Mouse (Mus musculus) heart, embryonic 16.5 days (tissue): ENCODE data around the gene Klc3. TPM values are rescaled to one million over a fixed set of nuclear protein-coding genes. Genes with fewer than 3 reads are reported as not detected.

Experiments
- ATAC-seq: fragments of 200-750 bp; cut with Nextera tagmentation; replicated peaks from 2 replicates; pipeline ENCODE4 v1.8.0; 2017; ENCODE audit warnings: moderate number of reproducible peaks; ENCODE audit not compliant: insufficient read depth, low FRiP score; ENCODE audit errors: extremely low read depth
- H3K27ac ChIP-seq: fragments of 300-500 bp; sonication (generic); 2 replicates; pipeline ENCODE4 v1.5.1; 2014; ENCODE audit warnings: mild to moderate bottlenecking, low read length, control low read depth, moderate library complexity
- H3K27me3 ChIP-seq: fragments of 300-500 bp; sonication (generic); 2 replicates; pipeline ENCODE4 v1.6.1; 2014; ENCODE audit warnings: low read length, mixed read lengths; ENCODE audit not compliant: control insufficient read depth, insufficient read depth
- H3K36me3 ChIP-seq: fragments of 300-500 bp; sonication (generic); 2 replicates; pipeline ENCODE4 v1.6.1; 2014; ENCODE audit not compliant: control insufficient read depth, insufficient read depth
- H3K4me1 ChIP-seq: fragments of 300-500 bp; sonication (generic); 2 replicates; pipeline ENCODE4 v1.6.1; 2014; ENCODE audit warnings: low read length, mixed read lengths; ENCODE audit not compliant: control insufficient read depth, insufficient read depth
- H3K4me2 ChIP-seq: fragments of 300-500 bp; sonication (generic); 2 replicates; pipeline ENCODE4 v1.6.1; 2014; ENCODE audit warnings: low read depth, mild to moderate bottlenecking, control low read depth, low read length
- H3K4me3 ChIP-seq: fragments of 300-500 bp; sonication (generic); 2 replicates; pipeline ENCODE4 v1.5.1; 2014; ENCODE audit warnings: mild to moderate bottlenecking, control low read depth, low read length
- H3K9ac ChIP-seq: fragments of 300-500 bp; sonication (generic); 2 replicates; pipeline ENCODE4 v1.6.1; 2014; ENCODE audit warnings: low read length, control low read depth
- H3K9me3 ChIP-seq: fragments of 300-500 bp; sonication (generic); replicated peaks from 2 replicates; pipeline ENCODE4 v1.6.1; 2016; ENCODE audit warnings: low read length; ENCODE audit not compliant: control insufficient read depth
- WGBS: fragments of 180-500 bp; shearing (Covaris S2); extraction: QIAGEN DNeasy Blood & Tissue Kit; methylation state at CpG from one replicate; pipeline ENCODE4 v1.1.7; 2014; 5-methylcytosine and 5-hydroxymethylcytosine counted together
- polyA plus RNA-seq: library from polyadenylated mRNA; unstranded; fragments of >200 nt; fragmentation: Nextera tagmentation; extraction: Ambion mirVana; gene quantifications from 2 replicates; pipeline ENCODE4 v1.2.1, GENCODE M21; 2015

Gene Klc3
- polyA plus RNA-seq, 1 experiment from 2014 or later, result 4.1 TPM

GRCm38 (mm10) chr7:19375368-19375767, 28.5 kb downstream of the Klc3 start:
- no peaks in the 10 kb centered on the region for H3K27me3 ChIP-seq
- peaks cover 10% of the 10 kb centered on the region for H3K4me1 ChIP-seq
- H3K4me3 ChIP-seq, result no peak overlapping the region
- no peaks in the 10 kb centered on the region for H3K9me3 ChIP-seq
- no peak overlapping the region for H3K4me2 ChIP-seq
- WGBS, result 78% methylated on average over 18 of the region's 18 CpGs
- no peak for ATAC-seq
- H3K9ac ChIP-seq, result no peak overlapping the region
- peaks cover 39% of the 10 kb centered on the region for H3K36me3 ChIP-seq
- no peak overlapping the region for H3K27ac ChIP-seq

DNA sequence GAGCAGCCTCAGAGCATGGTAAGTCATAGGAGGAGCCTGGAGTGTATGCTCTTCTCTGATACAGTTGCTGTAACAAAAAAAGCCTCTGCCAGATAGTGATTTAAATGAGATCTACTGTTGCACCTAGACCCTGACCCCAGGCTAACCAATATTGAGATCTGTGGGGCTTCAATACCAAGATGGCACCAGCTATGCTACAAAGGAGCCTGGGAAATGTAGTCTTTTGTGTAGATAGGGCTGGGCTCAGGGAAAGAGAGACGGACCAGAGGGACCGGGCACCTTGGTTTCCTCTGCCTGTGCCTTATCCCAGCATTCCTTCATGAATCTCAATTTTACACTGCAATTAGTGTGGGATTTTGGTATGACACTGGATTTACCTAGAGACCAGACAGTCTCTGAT, 30.5 kb downstream of the Klc3 start:
- Histone ChIP-seq H3K4me1 (peaks cover 12% of the 10 kb centered on the region), H3K9ac (no peak overlapping the region), H3K27ac (no peak overlapping the region), H3K4me2 (no peak overlapping the region), H3K27me3 (no peaks in the 10 kb centered on the region), H3K4me3 (no peak overlapping the region), H3K9me3 (no peaks in the 10 kb centered on the region), H3K36me3 (peaks cover 41% of the 10 kb centered on the region)
- WGBS, result 79% methylated on average over 2 of the region's 2 CpGs
- ATAC-seq, result no peak

DNA sequence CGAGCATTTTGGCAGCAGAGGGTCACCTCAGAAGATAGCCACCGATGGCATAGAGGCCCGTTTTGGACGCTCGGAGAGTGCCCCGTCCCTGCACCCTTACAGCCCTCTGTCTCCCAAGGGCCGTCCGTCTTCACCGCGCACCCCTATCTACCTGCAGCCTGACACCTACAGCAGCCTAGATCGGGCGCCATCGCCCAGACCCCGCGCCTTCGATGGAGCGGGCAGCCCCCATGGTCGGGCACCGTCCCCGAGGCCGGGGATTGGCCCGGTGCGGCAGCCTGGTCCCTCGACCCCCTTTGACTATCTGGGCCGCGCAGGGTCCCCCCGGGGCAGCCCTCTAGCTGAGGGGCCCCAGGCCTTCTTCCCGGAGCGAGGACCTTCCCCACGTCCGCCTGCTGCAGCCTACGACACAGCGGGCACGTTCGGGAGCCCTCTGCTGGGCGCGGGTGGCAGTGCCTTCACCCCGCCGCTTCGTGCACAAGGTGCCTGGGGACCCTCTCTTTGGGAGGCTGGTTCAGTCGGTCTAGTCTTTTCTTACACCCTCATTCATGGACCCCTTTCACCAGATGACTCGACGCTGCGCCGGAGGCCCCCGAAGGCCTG, 34.0 kb downstream of the Klc3 start:
- peak; percentile 52; the same call in 1 of the 2 replicates for ATAC-seq
- Histone ChIP-seq H3K27ac (no peak overlapping the region), H3K4me1 (0 out of 2 replicates have a peak, but pooled peaks cover 4% of the 10 kb centered on the region), H3K27me3 (no peaks in the 10 kb centered on the region), H3K9me3 (no peaks in the 10 kb centered on the region), H3K4me2 (peak overlapping the region; percentile 55), H3K4me3 (peak overlapping the region; percentile 38), H3K9ac (peak overlapping the region; percentile 61), H3K36me3 (peaks cover 29% of the 10 kb centered on the region)
- WGBS, result 21% methylated on average over 46 of the region's 46 CpGs

DNA sequence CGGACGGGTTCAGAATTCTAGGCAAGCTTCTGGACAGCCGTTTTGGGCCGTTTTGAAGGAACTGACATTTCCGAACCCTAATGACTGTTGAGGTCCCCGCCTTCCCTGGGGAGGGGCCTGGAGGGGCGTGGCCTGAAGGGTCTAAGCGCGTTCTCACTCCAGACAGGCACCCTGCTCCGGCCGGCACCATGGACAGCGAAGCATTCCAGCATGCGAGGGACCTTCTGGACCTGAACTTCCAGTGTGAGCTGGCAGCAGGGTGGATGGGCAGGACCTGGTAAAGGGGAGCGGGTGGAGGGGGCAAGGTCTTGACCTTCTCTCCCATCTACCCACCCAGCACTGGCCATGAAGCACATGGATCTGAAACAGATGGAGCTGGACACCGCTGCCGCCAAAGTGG, 35.5 kb downstream of the Klc3 start:
- no peak overlapping the region for H3K4me2 ChIP-seq
- no peaks in the 10 kb centered on the region for H3K9me3 ChIP-seq
- peaks cover 14% of the 10 kb centered on the region for H3K4me1 ChIP-seq
- no peak overlapping the region for H3K27ac ChIP-seq
- H3K9ac ChIP-seq, result no peak overlapping the region
- 21% methylated on average over 16 of the region's 16 CpGs for WGBS
- H3K36me3 ChIP-seq, result peaks cover 21% of the 10 kb centered on the region
- ATAC-seq, result no peak
- H3K27me3 ChIP-seq, result no peaks in the 10 kb centered on the region
- H3K4me3 ChIP-seq, result no peak overlapping the region

DNA sequence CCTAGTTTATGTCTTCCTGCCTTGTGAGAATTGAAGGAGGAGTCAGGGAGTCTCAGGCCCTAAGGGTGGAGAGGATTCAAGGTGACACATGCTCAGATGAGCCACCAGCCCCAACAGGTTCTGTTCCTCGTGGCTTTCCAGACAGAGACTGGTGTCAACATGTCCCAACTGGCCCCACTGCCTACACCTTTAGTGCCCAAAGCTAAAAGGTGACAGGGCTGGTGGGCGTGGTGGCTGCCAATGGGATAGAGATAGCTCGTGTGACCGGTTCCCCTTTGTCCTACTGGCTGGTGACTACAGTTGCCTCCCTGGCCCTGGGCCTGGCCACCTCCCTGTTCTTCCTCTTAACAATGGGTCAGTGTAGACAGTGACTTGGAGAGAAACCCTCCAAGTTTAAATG, 38.5 kb downstream of the Klc3 start:
- Histone ChIP-seq H3K4me3 (no peak overlapping the region), H3K4me2 (no peak overlapping the region), H3K9me3 (no peaks in the 10 kb centered on the region), H3K27ac (no peak overlapping the region), H3K4me1 (peaks cover 28% of the 10 kb centered on the region), H3K27me3 (no peaks in the 10 kb centered on the region), H3K36me3 (peaks cover 5% of the 10 kb centered on the region), H3K9ac (no peak overlapping the region)
- 63% methylated on average over 4 of the region's 4 CpGs for WGBS
- ATAC-seq, result no peak

DNA sequence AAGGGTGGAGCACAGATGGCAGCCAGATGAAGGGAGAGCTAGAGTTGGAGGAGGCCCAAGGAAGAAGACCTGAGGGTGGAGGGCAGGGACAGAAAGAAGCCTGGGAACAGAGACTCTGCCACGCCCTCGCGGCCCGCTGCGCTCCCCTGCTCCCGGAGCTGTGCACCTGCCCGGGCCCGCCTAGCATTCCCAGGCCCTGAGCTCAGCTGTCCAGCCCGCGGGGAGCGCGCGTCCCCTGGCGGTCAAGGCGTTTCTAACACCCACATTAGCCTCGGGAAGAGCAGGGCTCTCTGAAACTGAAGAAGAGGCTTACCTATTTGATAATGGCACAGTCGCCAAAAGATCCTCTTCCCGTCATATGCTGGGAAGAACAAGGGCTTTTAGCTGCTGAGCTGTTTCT, 40.0 kb downstream of the Klc3 start:
- Histone ChIP-seq H3K4me1 (peaks cover 24% of the 10 kb centered on the region), H3K36me3 (0 out of 2 replicates have a peak, but pooled peaks cover 2% of the 10 kb centered on the region), H3K27me3 (no peaks in the 10 kb centered on the region), H3K27ac (peak overlapping the region; percentile 93), H3K9ac (peak overlapping the region; percentile 59), H3K4me2 (peak overlapping the region; percentile 94), H3K9me3 (no peaks in the 10 kb centered on the region), H3K4me3 (peak overlapping the region; percentile 6)
- ATAC-seq, result no peak
- WGBS, result 7% methylated on average over 18 of the region's 18 CpGs

GRCm38 (mm10) chr7:19362276-19362675, 41.6 kb downstream of the Klc3 start:
- Histone ChIP-seq H3K4me3 (peak overlapping the region; percentile 60), H3K27ac (peak overlapping the region; percentile 93), H3K27me3 (no peaks in the 10 kb centered on the region), H3K36me3 (peaks cover 6% of the 10 kb centered on the region; the same call in 1 of the 2 replicates), H3K4me2 (peak overlapping the region; percentile 94), H3K9ac (peak overlapping the region; percentile 72), H3K4me1 (peaks cover 32% of the 10 kb centered on the region), H3K9me3 (no peaks in the 10 kb centered on the region)
- peak; percentile 47 for ATAC-seq
- 16% methylated on average over 4 of the region's 4 CpGs for WGBS

GRCm38 (mm10) chr7:19361720-19362119, 42.2 kb downstream of the Klc3 start:
- H3K4me1 ChIP-seq, result peaks cover 32% of the 10 kb centered on the region
- H3K27ac ChIP-seq, result peak overlapping the region; percentile 93
- 7% methylated on average over 16 of the region's 16 CpGs for WGBS
- peak overlapping the region; percentile 72 for H3K9ac ChIP-seq
- ATAC-seq, result peak; percentile 5; the same call in 1 of the 2 replicates
- H3K27me3 ChIP-seq, result no peaks in the 10 kb centered on the region
- H3K4me2 ChIP-seq, result peak overlapping the region; percentile 94
- H3K4me3 ChIP-seq, result peak overlapping the region; percentile 60
- H3K36me3 ChIP-seq, result peaks cover 7% of the 10 kb centered on the region; the same call in 1 of the 2 replicates
- no peaks in the 10 kb centered on the region for H3K9me3 ChIP-seq

DNA sequence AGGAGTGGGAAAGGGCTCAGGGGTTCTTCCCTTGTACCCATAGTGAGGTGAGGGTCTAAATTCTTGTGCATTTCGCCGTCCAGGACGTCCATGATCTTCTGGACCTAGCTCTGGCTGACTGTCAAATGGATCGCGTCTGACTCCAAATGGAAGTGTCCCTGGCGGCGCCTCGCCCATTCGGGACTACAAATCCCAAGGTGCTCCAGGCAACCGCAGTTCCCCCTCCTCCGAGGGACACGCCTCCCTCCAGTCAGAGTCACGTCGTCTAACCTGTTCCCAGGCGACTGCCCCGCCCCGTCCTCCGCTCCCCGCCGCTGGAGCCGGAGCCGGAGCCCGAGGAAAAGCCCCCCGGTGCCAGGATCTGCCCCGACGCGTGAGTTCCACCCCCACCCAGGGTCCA, 43.0 kb downstream of the Klc3 start:
- H3K9ac ChIP-seq, result peak overlapping the region; percentile 72
- under 1% methylated on average over 26 of the region's 27 CpGs for WGBS
- H3K4me1 ChIP-seq, result peaks cover 32% of the 10 kb centered on the region
- ATAC-seq, result peak; percentile 69
- no peaks in the 10 kb centered on the region for H3K27me3 ChIP-seq
- peak overlapping the region; percentile 60 for H3K4me3 ChIP-seq
- H3K27ac ChIP-seq, result peak overlapping the region; percentile 93
- H3K36me3 ChIP-seq, result peaks cover 7% of the 10 kb centered on the region; the same call in 1 of the 2 replicates
- peak overlapping the region; percentile 94 for H3K4me2 ChIP-seq
- no peaks in the 10 kb centered on the region for H3K9me3 ChIP-seq
